ENCODE assay signal across 9 mouse cellular contexts in genomic region chr7:97977463-97977862, GRCm38 (mm10). TPM values are rescaled to one million over a fixed set of nuclear protein-coding genes. Genes with fewer than 3 reads are reported as not detected.
A peak's percentile ranks its signal among the peaks of the same experiment; 100 is the strongest.
DNase-seq lines count a peak whose midpoint lies in the region; ATAC-seq and TF ChIP-seq lines count a peak whose summit lies in the region.
"Had no signal": no experiment of that assay in that cellular context is flagged by ENCODE, and none has a peak within 500 bp of the region (broad histone marks: within the 10 kb centered on the region; RNA-seq: fewer than 3 reads in every experiment).

No protein-coding gene starts in this region.

- TF ChIP-seq RAD21 in CH12.LX (IDR thresholded peaks at IDR 0.05; ENCODE audit: low read depth, low read length), result peak; percentile 89

- H3K4me3 ChIP-seq in CH12.LX (replicated peaks in 1 of 3; ENCODE audit: low read depth in 2 of 3, low read length in 2 of 3, poor library complexity in 1 of 3), result no peak overlapping the region
- no peak overlapping the region for H3K4me3 ChIP-seq in lung, embryonic 15.5 days
- H3K4me3 ChIP-seq: liver, embryonic 15.5 days had no signal

- peak; percentile 58 to 87 for TF ChIP-seq CTCF in CH12.LX (conservative IDR thresholded peaks at IDR 0.05 in 1 of 2, IDR thresholded peaks at IDR 0.05 in 1 of 2; ENCODE audit: low read depth in 2 of 2, low read length in 2 of 2)

- no peak overlapping the region for H3K9ac ChIP-seq in CH12.LX (ENCODE audit: insufficient read depth, low read depth)
- H3K9ac ChIP-seq in lung, embryonic 15.5 days, result no peak overlapping the region
- H3K9ac ChIP-seq: liver, embryonic 15.5 days had no signal

- H3K9me3 ChIP-seq in CH12.LX (replicated peaks; ENCODE audit: low read length), result no peaks in the 10 kb centered on the region
- H3K9me3 ChIP-seq in lung, embryonic 15.5 days, result no peaks in the 10 kb centered on the region
- H3K9me3 ChIP-seq: liver, embryonic 15.5 days had no signal

- no peak overlapping the region for H3K27ac ChIP-seq in CH12.LX (ENCODE audit: insufficient read depth, low read depth)
- no peak overlapping the region for H3K27ac ChIP-seq in lung, embryonic 15.5 days
- H3K27ac ChIP-seq: liver, embryonic 15.5 days had no signal

- H3K36me3 ChIP-seq in CH12.LX (replicated peaks in 1 of 2; ENCODE audit: control insufficient read depth in 1 of 2, insufficient read depth in 1 of 2, low read length in 1 of 2), result no peaks in the 10 kb centered on the region
- H3K36me3 ChIP-seq in lung, embryonic 15.5 days, result no peaks in the 10 kb centered on the region
- H3K36me3 ChIP-seq: liver, embryonic 15.5 days had no signal

- no peaks in the 10 kb centered on the region for H3K79me2 ChIP-seq in CH12.LX (replicated peaks; ENCODE audit: control insufficient read depth, extremely low read depth, insufficient read depth, poor library complexity, severe bottlenecking)

- intact Hi-C loops in heart, postnatal 10 days (cut with DNase I), result loop anchor here (1.0 to 5.0 kb wide), 3 partner anchors 135 to 550 kb away; no protein-coding TSS in a partner anchor

- dilution Hi-C loops in CH12.LX (cut with MboI; ENCODE audit: extremely low pct_ligation_motif_present, extremely low pct_unique_long_range_greater_than_20kb, low sequenced_read_pairs), result no loop called here

- no peak for TF ChIP-seq POLR2A in CH12.LX (IDR thresholded peaks at IDR 0.05; ENCODE audit: low read depth, low read length)

- peak; percentile 52; the same call in 1 of the 2 replicates for ATAC-seq in lung, embryonic 15.5 days (ENCODE audit: borderline replicate concordance, extremely low read depth, low FRiP score, low TSS enrichment)
- no peak for ATAC-seq in monocyte, adult 5-6 weeks (replicated peaks; ENCODE audit: insufficient number of reproducible peaks, low FRiP score, low TSS enrichment, poor library complexity, severe bottlenecking)

- H3K27me3 ChIP-seq in CH12.LX (replicated peaks), result no peaks in the 10 kb centered on the region
- H3K27me3 ChIP-seq in lung, embryonic 15.5 days, result no peaks in the 10 kb centered on the region; the same call in 1 of the 2 replicates
- H3K27me3 ChIP-seq: liver, embryonic 15.5 days had no signal

- no peak for TF ChIP-seq EP300 in CH12.LX (IDR thresholded peaks at IDR 0.05; ENCODE audit: low read length)

- in situ Hi-C loops in CH12.LX (cut with MboI; ENCODE audit: low pct_ligation_motif_present, low pct_unique_long_range_greater_than_20kb, low sequenced_read_pairs), result no loop called here

- peak; percentile 53 for DNase-seq in CH12.LX (ENCODE audit: extremely low read depth)
- DNase-seq in adrenal gland, adult (ENCODE audit: inconsistent age in 2 of 2, low spot score in 1 of 2), result peak; percentile 56 to 83
- peak; percentile 20 for DNase-seq in embryo, embryonic 11.5 days (ENCODE audit: low read depth, low spot score)
- DNase-seq in heart, postnatal 10 days, result peak; percentile 63 to 70
- peak; percentile 78 for DNase-seq in layer of hippocampus, adult 11-12 months (ENCODE audit: low spot score)
- peak; percentile 75 for DNase-seq in retina, embryonic 14.5 days (ENCODE audit: low spot score)

- H3K4me1 ChIP-seq in CH12.LX (ENCODE audit: control insufficient read depth in 1 of 2, insufficient read depth in 2 of 2), result no peaks in the 10 kb centered on the region
- H3K4me1 ChIP-seq in lung, embryonic 15.5 days, result no peaks in the 10 kb centered on the region
- H3K4me1 ChIP-seq: liver, embryonic 15.5 days had no signal

- 20% methylated on average over 1 of the region's 1 CpGs for WGBS in lung, embryonic 15.5 days

- H3K4me2 ChIP-seq in CH12.LX (ENCODE audit: insufficient read depth, low read depth, poor library complexity, severe bottlenecking), result no peak overlapping the region
- H3K4me2 ChIP-seq in lung, embryonic 15.5 days, result no peak overlapping the region
- H3K4me2 ChIP-seq: liver, embryonic 15.5 days had no signal

TF ChIP-seq in CH12.LX, 34 proteins besides CTCF, POLR2A, EP300 and RAD21:
- TF ChIP-seq ZC3H11A (IDR thresholded peaks at IDR 0.05; ENCODE audit: low read depth, low read length) (peak; percentile 47), MYC (IDR thresholded peaks at IDR 0.05; ENCODE audit: low read depth, low read length) (0 out of 2 replicates have a peak, but pooled peaks have one; percentile 25), SMC3 (IDR thresholded peaks at IDR 0.05; ENCODE audit: low read depth, low read length) (peak; percentile 81), MEF2A (IDR thresholded peaks at IDR 0.05; ENCODE audit: borderline replicate concordance, low read depth, low read length) (no peak)
TF ChIP-seq in CH12.LX: peak in this region for 3.

RNA-seq across cellular contexts. Expression of gene Gdpd4, which starts 57.7 kb away (rescaled TPM):
- total RNA-seq in CH12.LX (2012; rRNA removed) (not detected in 2 replicates), CH12.LX (2014; rRNA removed) (not detected in 2 replicates)
- polyA plus RNA-seq in CH12.LX (2012; ENCODE audit: insufficient read length, low read depth), result not detected in 2 replicates
- total RNA-seq in heart, postnatal 10 days (2021), result not detected
- polyA plus RNA-seq in lung, embryonic 15.5 days (2015; fragmentation: Nextera tagmentation; extraction: Ambion mirVana), result not detected in 2 replicates
- not detected in 3 replicates for total RNA-seq in monocyte, adult 5-6 weeks (2017)
- polyA plus RNA-seq: liver, embryonic 15.5 days had no signal

Comparison
In these comparisons a context has a peak if more than half of its experiments do, and no peak if none do; other contexts are left out.
1. DNase-seq: peak in every context shown above with its lines; median percentile 78 in layer of hippocampus, adult 11-12 months; 75 in retina, embryonic 14.5 days; 70 in adrenal gland, adult; 66 in heart, postnatal 10 days; 53 in CH12.LX; 20 in embryo, embryonic 11.5 days.